Mouse (Mus musculus) ES-Bruce4 (cell line): ENCODE data around the gene Cep250.

Source experiments
- CTCF ChIP-seq: IDR thresholded peaks from one replicate; pipeline ENCODE4 v1.8.1; 2011; ENCODE audit warnings: low read depth, low read length
- EP300 ChIP-seq: IDR thresholded peaks from 2 replicates; pipeline ENCODE4 v1.6.1; 2011; ENCODE audit warnings: low read depth, low read length; ENCODE audit not compliant: insufficient read depth
- POLR2A ChIP-seq: IDR thresholded peaks from one replicate; pipeline ENCODE4 v1.8.1; 2011; ENCODE audit warnings: low read length; ENCODE audit not compliant: insufficient read depth

- TF ChIP-seq CTCF (no peak), POLR2A (no peak), EP300 (no peak)
Observed at GRCm38 (mm10) chr2:156042903-156043302, 86.6 kb downstream of the Cep250 start.
